Mouse (Mus musculus) telencephalon, adult 2 months (tissue): Measurements from ENCODE around the gene Ppp3ca.
A peak's percentile ranks its signal among the peaks of the same experiment; 100 is the strongest.
"Not testable (repeated sequence)": the region's sequence is repeated elsewhere in the genome, so short reads cannot be mapped to it uniquely, and the experiment has no call there.

Source experiments
- DNase-seq: peaks from one replicate; pipeline ENCODE4 v3.0.0-alpha.2; 2011; ENCODE audit warnings: low read depth, low spot score

Gene Ppp3ca

GRCm38 (mm10) chr3:136686429-136686828 lies 16.5 kb downstream of the Ppp3ca start:
- no peak for DNase-seq

- no peak for DNase-seq
Observed at GRCm38 (mm10) chr3:136688101-136688586, 18.2 kb downstream of the Ppp3ca start.

GRCm38 (mm10) chr3:136689793-136690543 lies 20.0 kb downstream of the Ppp3ca start:
- no peak for DNase-seq

GRCm38 (mm10) chr3:136691984-136692383 lies 22.1 kb downstream of the Ppp3ca start:
- DNase-seq = no peak

GRCm38 (mm10) chr3:136693547-136693946 lies 23.6 kb downstream of the Ppp3ca start:
- no peak for DNase-seq

- no peak for DNase-seq
Observed at GRCm38 (mm10) chr3:136697626-136698191, 27.8 kb downstream of the Ppp3ca start.

GRCm38 (mm10) chr3:136699711-136700110 lies 29.8 kb downstream of the Ppp3ca start:
- DNase-seq = not testable (repeated sequence)

GRCm38 (mm10) chr3:136700447-136701009 lies 30.6 kb downstream of the Ppp3ca start:
- DNase-seq = peak; percentile 33

- no peak for DNase-seq
Observed at GRCm38 (mm10) chr3:136702861-136703260, 32.9 kb downstream of the Ppp3ca start.

- no peak for DNase-seq
Observed at GRCm38 (mm10) chr3:136704515-136705247, 34.8 kb downstream of the Ppp3ca start.

GRCm38 (mm10) chr3:136706048-136706447 lies 36.1 kb downstream of the Ppp3ca start:
- DNase-seq = no peak

GRCm38 (mm10) chr3:136706771-136707170 lies 36.8 kb downstream of the Ppp3ca start:
- no peak for DNase-seq

- no peak for DNase-seq
Observed at GRCm38 (mm10) chr3:136707222-136708019, 37.5 kb downstream of the Ppp3ca start.

- DNase-seq = no peak
Observed at GRCm38 (mm10) chr3:136708230-136708629, 38.3 kb downstream of the Ppp3ca start.

- DNase-seq = no peak
Observed at GRCm38 (mm10) chr3:136710310-136710906, 40.5 kb downstream of the Ppp3ca start.

GRCm38 (mm10) chr3:136714307-136715039 lies 44.5 kb downstream of the Ppp3ca start:
- peak; percentile 41 for DNase-seq

- DNase-seq = no peak
Observed at GRCm38 (mm10) chr3:136716247-136716646, 46.3 kb downstream of the Ppp3ca start.

GRCm38 (mm10) chr3:136718412-136718811 lies 48.5 kb downstream of the Ppp3ca start:
- no peak for DNase-seq

- no peak for DNase-seq
Observed at GRCm38 (mm10) chr3:136721241-136721640, 51.3 kb downstream of the Ppp3ca start.

- DNase-seq = no peak
Observed at GRCm38 (mm10) chr3:136721804-136722427, 52.0 kb downstream of the Ppp3ca start.
